Comparison of ENCODE assay signal across 9 mouse cellular contexts in genomic region chr13:110075587-110075986, GRCm38 (mm10).
"Had no signal": no experiment of that assay in that cellular context is flagged by ENCODE, and none has a peak within 500 bp of the region (broad histone marks: within the 10 kb centered on the region; RNA-seq: fewer than 3 reads in every experiment).

No protein-coding gene starts in this region.

- ATAC-seq: liver, postnatal 0 days; midbrain, embryonic 15.5 days had no signal

- DNase-seq: kidney, adult 2 months; kidney, postnatal 14 days; liver; liver, embryonic 13.5 days; liver, postnatal 0 days; lung, postnatal 14 days; retina, postnatal 1 day; thymus, postnatal 4 days had no signal
